Mouse (Mus musculus) MEL (cell line): Measurements from ENCODE around the gene Myh4.

ENCODE experiments used
- BHLHE40 ChIP-seq: IDR thresholded peaks from 2 replicates; pipeline ENCODE4 v1.6.1; 2012; ENCODE audit warnings: low read depth, mild to moderate bottlenecking, inconsistent platforms, low read length, improper control_type of control experiment, borderline replicate concordance
- CHD1 ChIP-seq: IDR thresholded peaks from 2 replicates; pipeline ENCODE4 v1.6.1; 2012; ENCODE audit warnings: low read depth, mild to moderate bottlenecking, inconsistent platforms, low read length, improper control_type of control experiment
- CTCF ChIP-seq, 3 experiments: IDR thresholded peaks in 2 of 3; conservative IDR thresholded peaks in 1 of 3; 2 replicates each; pipeline ENCODE4 v1.5.1; 2011 to 2012; ENCODE audit warnings: low read length in 3 of 3, low read depth in 2 of 3, mild to moderate bottlenecking in 2 of 3, improper control_type of control experiment in 1 of 3, inconsistent platforms in 1 of 3, mixed read lengths in 1 of 3, moderate library complexity in 1 of 3; ENCODE audit not compliant: control insufficient read depth in 1 of 3, insufficient read depth in 1 of 3, poor library complexity in 1 of 3, severe bottlenecking in 1 of 3
- EP300 ChIP-seq, 2 experiments: IDR thresholded peaks; 2 replicates each; pipeline ENCODE4 v1.6.1; 2011; ENCODE audit warnings: improper control_type of control experiment in 2 of 2, low read length in 2 of 2, low read depth in 1 of 2, mild to moderate bottlenecking in 1 of 2
- KAT2A ChIP-seq: conservative IDR thresholded peaks from 2 replicates; pipeline ENCODE4 v1.6.1; 2012; ENCODE audit warnings: low read depth, low read length, improper control_type of control experiment, inconsistent platforms
- MAZ ChIP-seq: IDR thresholded peaks from 2 replicates; pipeline ENCODE4 v1.6.1; 2012; ENCODE audit warnings: low read depth, mild to moderate bottlenecking, inconsistent platforms, low read length, improper control_type of control experiment
- MYC ChIP-seq: IDR thresholded peaks from 2 replicates; pipeline ENCODE4 v1.6.1; 2011; ENCODE audit warnings: low read depth, mild to moderate bottlenecking, low read length, improper control_type of control experiment, moderate library complexity
- POLR2A ChIP-seq, 2 experiments: IDR thresholded peaks; 2 replicates each; pipeline ENCODE4 v1.6.1; 2011 to 2012; ENCODE audit warnings: low read length in 2 of 2, mild to moderate bottlenecking in 2 of 2, control low read depth in 1 of 2, improper control_type of control experiment in 1 of 2, low read depth in 1 of 2, moderate library complexity in 1 of 2; ENCODE audit not compliant: control insufficient read depth in 1 of 2, insufficient read depth in 1 of 2, poor library complexity in 1 of 2
- SIN3A ChIP-seq: IDR thresholded peaks from 2 replicates; pipeline ENCODE4 v1.6.1; 2012; ENCODE audit warnings: low read length, improper control_type of control experiment, inconsistent platforms
- USF1 ChIP-seq: IDR thresholded peaks from 2 replicates; pipeline ENCODE4 v1.6.1; 2014; ENCODE audit warnings: low read depth, mild to moderate bottlenecking, inconsistent platforms, low read length, improper control_type of control experiment, moderate library complexity
- USF2 ChIP-seq, 2 experiments: IDR thresholded peaks; 2 replicates each; pipeline ENCODE4 v1.6.1; 2011 to 2012; ENCODE audit warnings: improper control_type of control experiment in 2 of 2, low read length in 2 of 2, borderline replicate concordance in 1 of 2, inconsistent platforms in 1 of 2, low read depth in 1 of 2, mild to moderate bottlenecking in 1 of 2; ENCODE audit not compliant: insufficient read depth in 1 of 2
- ZNF384 ChIP-seq: IDR thresholded peaks from 2 replicates; pipeline ENCODE4 v1.6.1; 2012; ENCODE audit warnings: low read depth, mild to moderate bottlenecking, inconsistent platforms, low read length, improper control_type of control experiment

DNA sequence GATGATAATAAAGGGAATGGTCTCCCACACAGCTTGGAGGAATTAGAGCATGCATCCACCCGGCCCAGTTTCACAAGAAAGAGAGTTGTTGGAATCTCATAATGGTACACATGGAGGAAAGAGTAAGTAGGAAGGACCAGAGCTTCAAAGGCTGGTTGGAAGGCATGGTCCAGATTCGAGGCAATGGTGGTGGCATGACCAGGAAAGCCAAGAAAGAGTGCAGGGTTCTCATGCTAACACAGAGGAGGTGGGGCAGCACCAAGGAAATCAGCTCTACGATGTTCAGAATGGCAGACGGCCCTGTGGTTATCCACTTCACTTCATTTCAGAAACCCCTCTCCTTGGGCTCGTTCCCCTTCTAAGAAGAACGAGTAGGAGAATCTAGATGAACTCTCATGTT, 23.1 kb downstream of the Myh4 start:
- TF ChIP-seq USF2 (IDR thresholded peaks at IDR 0.05; ENCODE audit: borderline replicate concordance in 1 of 2, insufficient read depth in 1 of 2, low read depth in 1 of 2, low read length in 2 of 2) (no peak), EP300 (IDR thresholded peaks at IDR 0.05; ENCODE audit: low read depth in 1 of 2, low read length in 2 of 2) (no peak), CTCF (IDR thresholded peaks at IDR 0.05 in 2 of 3, conservative IDR thresholded peaks at IDR 0.05 in 1 of 3; ENCODE audit: control insufficient read depth in 1 of 3, insufficient read depth in 1 of 3, low read depth in 2 of 3, low read length in 3 of 3, poor library complexity in 1 of 3, severe bottlenecking in 1 of 3) (no peak), SIN3A (no peak), BHLHE40 (no peak), ZNF384 (no peak), CHD1 (no peak), POLR2A (IDR thresholded peaks at IDR 0.05; ENCODE audit: control insufficient read depth in 1 of 2, insufficient read depth in 1 of 2, low read depth in 1 of 2, low read length in 2 of 2, poor library complexity in 1 of 2) (no peak), MAZ (no peak), MYC (no peak), USF1 (no peak), KAT2A (no peak)
